Mouse (Mus musculus) left cerebral cortex, postnatal 14 days (tissue): ENCODE results near the gene Atxn2l. TPM values are rescaled to one million over a fixed set of nuclear protein-coding genes. Genes with fewer than 3 reads are reported as not detected.
"Not testable (repeated sequence)": the region's sequence is repeated elsewhere in the genome, so short reads cannot be mapped to it uniquely, and the experiment has no call there.

Source experiments
- DNase-seq, 2 experiments: peaks; one replicate each; pipeline ENCODE4 v3.0.0; 2021 to 2022; ENCODE audit warnings: low spot score in 2 of 2, mixed read lengths in 1 of 2
- intact Hi-C: fragments of 180-260 bp; cut with DNase I; formaldehyde crosslinking; loops from one replicate; pipeline ENCODE4 v1.15.1; 2025
- total RNA-seq, 2 experiments: library from RNA; stranded (reverse); gene quantifications; 2 replicates each; pipeline ENCODE4 v1.2.3; 2021

Gene Atxn2l
- total RNA-seq, 2 experiments from 2014 or later: 116 to 119 TPM

DNA sequence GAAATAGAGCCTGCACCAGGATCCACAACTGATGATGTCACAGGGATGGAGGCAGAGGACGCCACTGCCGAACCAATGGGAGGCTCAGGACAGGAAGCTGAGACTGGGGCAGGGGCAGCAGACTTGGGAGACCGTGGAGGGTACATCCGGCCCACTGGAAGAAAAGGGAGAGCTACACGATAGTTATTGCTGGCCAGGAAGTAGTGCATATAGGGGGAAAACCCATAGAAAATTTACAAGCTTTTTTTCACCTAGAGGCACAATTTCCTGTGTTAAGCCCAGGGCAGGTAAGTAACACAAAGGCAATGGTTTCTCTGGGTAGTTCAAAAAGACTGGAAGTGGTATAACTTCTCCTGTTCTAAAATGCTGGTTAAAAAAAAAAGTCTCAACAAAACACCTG is 6.8 kb downstream of the Atxn2l start:
- intact Hi-C loops: no loop called here

GRCm38 (mm10) chr7:126494120-126494519 is 9.1 kb downstream of the Atxn2l start:
- no peak for DNase-seq
- intact Hi-C loops: loop anchor here (5.0 kb wide), 1 partner anchor 63 kb away; no protein-coding TSS in a partner anchor

More for the DNA sequence above, 6.8 kb downstream of the Atxn2l start:
- no peak for DNase-seq

- no peak for DNase-seq
- intact Hi-C loops: loop anchor here (5.0 kb wide), 1 partner anchor 65 kb away; no protein-coding TSS in a partner anchor
Observed at GRCm38 (mm10) chr7:126491973-126492372, 11.3 kb downstream of the Atxn2l start.

GRCm38 (mm10) chr7:126491005-126491404 is 12.2 kb downstream of the Atxn2l start:
- intact Hi-C loops: loop anchor here (5.0 kb wide), 1 partner anchor 66 kb away; no protein-coding TSS in a partner anchor

DNA sequence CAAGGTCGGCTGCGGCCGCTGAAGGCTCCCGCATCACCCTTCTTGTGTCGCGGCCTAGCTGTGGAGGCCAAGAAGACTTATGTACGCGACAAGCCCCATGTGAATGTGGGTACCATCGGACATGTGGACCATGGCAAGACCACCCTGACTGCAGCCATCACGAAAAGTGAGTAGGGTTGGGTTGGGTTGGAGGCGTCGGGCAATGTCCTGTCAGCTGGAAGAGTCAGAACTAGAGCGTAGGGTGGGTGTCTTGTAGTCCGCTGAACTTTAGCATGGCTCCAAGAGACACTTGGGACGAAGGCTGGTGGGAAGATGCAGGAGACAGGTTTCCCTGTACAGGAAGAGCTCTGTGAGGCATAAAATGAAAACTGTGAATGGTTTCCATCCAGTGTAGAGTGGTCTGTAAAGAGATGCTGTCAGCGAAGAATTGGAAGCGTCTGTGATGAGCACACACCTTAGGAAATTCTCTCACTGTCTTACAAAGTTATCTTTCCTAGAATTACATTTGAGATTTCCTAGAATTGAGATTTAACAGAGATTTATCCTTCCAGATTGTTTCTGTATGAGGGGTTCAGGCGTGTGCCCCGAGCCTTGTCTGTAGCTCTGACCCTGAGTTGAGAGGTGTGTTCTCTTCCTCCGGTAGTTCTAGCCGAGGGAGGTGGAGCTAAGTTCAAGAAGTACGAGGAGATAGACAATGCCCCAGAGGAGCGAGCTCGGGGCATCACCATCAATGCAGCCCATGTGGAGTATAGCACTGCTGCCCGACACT is 15.4 kb downstream of the Atxn2l start:
- intact Hi-C loops: loop anchor here (2.0 kb wide), 1 partner anchor 15 kb away; the partner anchor contains the start of gene Atxn2l

More at GRCm38 (mm10) chr7:126491005-126491404, 12.2 kb downstream of the Atxn2l start:
- DNase-seq: no peak

DNA sequence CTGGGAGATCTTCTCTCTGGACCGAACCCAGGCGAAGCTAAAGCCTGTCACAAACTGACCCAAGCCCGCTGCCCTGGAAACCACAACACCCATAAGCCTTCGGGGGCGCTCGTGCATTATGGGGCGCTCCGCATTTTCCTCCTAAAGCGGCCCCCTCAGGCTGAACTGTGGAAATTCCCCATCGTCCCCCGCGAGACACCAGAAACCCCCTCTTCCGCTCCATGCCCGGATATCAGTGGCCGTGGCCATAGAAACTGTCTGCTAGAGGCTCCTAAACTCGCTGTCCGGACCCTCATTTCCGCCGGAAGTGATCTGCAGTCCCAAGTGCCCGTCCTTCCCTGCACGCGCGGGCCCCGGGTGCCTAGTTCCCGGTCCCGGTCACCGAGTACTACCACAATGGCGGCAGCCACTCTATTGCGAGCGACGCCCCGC is 16.2 kb downstream of the Atxn2l start, which contains the start of gene Tufm:
Tufm (plus strand) TSS at position 310 of the 432 bp plus-strand sequence.
- intact Hi-C loops: loop anchor here (2.0 kb wide), 1 partner anchor 16 kb away; the partner anchor contains the start of gene Atxn2l
- DNase-seq: peak; percentile 97 to 98

More for the DNA sequence above, 15.4 kb downstream of the Atxn2l start:
- DNase-seq: not testable (repeated sequence)

DNA sequence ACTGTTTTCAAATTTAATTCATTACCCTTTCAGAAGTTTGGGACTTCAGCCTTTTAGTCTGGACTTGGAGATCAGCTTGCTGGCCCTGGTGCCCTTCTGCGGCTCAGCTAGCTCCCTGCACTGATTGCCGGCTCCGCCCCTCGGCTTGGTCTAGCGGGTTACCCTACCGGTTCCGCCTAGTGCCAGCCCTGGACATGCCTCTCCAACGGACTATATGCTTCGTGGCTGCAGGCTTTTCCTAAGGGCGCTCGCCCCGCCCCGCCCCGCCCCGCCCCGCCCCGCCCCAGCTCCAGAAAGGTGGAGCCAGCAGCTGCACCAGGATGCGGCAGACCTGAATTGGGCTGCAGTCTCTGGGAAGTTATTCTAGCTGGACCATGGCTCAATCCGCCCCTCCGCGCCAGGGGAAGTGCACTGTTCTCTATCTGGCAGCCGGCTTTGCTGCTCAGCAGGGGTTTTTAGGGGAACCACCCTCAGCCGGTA is 20.8 kb downstream of the Atxn2l start:
- DNase-seq: peak in 1 of 2 experiments; percentile 61
- intact Hi-C loops: no loop called here

DNA sequence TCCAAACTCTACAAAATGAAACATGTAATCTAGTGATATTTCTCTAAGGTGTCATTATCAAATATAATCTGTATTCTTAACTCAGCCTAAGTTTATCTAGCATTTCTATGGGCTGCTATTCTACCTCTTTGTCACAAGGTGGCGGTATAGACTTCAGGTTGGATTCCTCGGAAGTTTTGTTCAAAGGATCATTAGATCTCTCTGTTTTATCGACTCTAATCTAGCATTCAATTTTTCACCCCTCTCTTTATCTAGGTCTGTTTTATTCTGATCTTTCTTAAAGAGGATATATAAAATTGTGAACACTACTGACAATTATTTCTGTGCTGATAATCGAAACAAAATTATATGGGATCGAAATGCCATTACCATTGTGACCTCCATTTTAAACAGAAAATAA is 21.5 kb downstream of the Atxn2l start:
- no peak for DNase-seq
- intact Hi-C loops: loop anchor here (1.0 kb wide), 1 partner anchor 47 kb away; no protein-coding TSS in a partner anchor

DNA sequence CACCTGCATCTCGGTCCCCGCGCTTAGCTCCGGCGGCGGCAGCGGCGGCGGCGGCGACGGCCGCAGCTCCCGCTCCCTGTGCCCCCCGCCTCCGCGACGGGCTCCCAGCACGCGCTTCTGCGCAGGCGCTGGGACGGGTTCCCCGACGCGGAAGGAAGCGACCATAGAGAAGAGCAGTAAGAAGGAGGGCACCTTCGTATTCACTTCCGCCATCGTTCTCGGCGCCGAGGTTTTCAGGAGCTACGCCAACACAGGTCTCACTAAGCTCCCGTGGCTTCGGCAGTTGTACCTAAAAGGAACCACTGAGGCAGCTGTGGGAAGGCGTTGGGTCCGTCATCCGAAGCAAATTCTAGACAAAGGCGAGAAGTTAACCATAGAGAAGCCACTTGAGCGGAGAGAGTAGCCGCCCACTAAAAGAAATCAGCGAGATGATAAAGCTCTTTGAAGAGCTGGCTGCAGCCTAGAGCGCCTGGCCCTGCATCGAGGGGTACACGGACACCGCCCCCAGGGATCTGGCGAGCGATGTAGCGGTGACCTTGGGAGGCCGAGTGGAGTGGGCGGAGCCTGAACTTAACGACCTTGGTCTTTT is 28.1 kb downstream of the Atxn2l start, which contains the start of gene Sh2b1:
Sh2b1 (minus strand) TSS at position 432 of the 589 bp plus-strand sequence.
- intact Hi-C loops: loop anchor here (1.0 kb wide), 1 partner anchor 27 kb away; no protein-coding TSS in a partner anchor
- DNase-seq: peak; percentile 89 to 94

- intact Hi-C loops: no loop called here
- no peak for DNase-seq
Observed at GRCm38 (mm10) chr7:126474486-126474955, 28.7 kb downstream of the Atxn2l start.

DNA sequence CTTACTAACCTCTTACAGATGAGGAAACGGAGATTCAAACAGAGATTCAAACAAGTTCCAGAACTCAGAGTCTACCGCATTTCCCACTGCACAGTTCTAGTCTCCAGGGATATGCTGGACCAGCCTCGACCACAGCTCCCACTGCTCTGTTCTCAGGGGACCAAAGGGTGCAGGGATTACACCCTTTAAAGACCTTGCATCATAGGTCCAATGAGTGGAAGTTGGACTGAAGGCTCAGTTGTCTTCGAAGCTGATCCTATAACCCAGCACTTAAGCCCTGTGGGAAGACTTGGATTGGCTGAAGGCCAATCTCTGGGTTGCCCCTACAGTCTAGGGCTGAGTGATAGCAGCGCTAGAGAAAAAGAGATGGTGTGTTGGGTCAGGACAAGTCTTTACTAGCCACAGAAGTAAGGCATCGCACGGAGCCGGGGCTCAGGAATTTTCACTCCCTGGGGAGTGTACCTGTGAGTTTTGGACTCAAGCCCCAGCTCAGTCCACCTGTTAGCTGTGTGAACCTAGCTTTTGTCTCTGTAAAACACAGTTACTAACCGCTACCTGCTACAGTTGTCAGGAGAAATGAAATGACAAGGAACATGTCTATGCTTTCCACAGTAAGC is 29.7 kb downstream of the Atxn2l start:
- DNase-seq: no peak
- intact Hi-C loops: no loop called here

DNA sequence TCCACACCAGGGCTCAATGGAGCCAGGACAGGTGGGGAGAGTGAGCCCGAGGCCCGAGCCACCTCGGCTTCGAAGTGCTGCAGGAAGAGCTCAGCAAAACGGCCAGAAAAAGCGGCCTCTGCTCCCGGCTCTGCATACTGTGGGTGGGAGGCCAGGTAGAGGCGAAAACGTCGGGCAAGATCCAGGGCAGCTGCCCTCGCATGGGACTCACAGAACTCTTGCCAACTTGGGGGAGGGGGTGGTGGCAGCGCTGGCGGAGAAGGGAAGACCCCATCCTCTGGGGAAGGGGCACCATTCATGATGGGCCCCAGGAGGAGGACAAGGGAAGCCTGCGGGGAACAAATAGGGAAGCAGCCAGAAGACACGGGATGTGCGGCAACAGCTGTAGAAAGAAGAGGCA is 30.5 kb downstream of the Atxn2l start:
- no peak for DNase-seq
- intact Hi-C loops: no loop called here

DNA sequence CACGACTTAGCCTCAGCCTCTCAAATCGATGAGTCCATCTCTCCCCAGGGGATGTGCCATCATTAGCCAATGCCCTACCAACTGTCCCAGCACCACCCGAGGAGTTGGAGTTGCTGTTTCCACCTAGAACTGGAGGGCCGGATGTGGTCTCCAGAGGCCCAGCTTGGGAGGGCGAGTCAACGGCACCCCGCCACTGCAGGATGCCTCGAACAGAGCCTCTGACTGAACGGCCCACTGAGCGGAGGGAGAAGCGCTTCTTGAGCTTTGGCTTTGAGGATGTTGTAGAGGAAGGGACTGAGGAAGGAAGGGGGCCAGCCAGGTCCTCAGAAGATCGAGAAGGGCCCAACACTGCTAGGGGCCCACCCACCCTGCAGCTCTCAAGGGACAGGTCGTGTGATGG is 30.9 kb downstream of the Atxn2l start:
- intact Hi-C loops: no loop called here
- no peak for DNase-seq

DNA sequence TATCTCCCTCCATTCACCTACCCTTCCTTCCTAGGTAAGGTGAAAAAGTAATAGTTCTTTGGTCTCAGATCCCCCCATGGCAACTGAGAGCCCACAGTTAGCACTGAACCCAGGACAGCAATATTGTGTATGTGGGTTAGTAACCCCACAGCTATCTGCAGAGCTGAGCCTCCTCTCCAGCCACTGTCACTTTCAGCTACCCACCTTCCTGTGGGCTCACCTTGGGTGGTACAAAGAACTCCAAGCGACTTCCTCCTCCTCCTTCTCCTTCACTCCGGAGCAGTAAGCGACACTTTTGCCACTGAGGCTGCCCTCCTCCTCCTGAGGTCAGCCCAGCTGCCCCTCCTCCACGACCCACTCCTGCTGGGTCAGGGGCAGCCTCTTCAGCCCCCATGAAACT is 31.4 kb downstream of the Atxn2l start:
- no peak for DNase-seq
- intact Hi-C loops: no loop called here

DNA sequence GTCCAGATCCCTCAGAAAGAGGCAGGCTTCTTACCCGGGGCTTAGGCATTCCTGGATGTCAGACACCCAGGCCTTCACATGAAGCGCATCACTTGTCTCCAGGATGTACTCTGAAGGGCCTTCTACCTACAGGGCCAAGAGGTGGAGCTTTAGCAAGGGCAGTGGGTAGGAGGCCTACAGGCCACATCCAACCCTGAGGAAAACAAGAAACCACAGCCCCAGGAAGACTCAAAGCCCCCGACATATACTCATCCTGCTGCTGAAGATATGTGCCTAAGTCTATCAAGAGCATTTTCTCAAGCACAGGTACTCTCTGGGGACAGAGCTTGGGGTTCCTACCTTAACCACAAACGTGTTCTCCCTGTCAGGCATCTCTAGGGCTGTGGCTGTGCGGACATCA is 31.9 kb downstream of the Atxn2l start:
- no peak for DNase-seq
- intact Hi-C loops: no loop called here

DNA sequence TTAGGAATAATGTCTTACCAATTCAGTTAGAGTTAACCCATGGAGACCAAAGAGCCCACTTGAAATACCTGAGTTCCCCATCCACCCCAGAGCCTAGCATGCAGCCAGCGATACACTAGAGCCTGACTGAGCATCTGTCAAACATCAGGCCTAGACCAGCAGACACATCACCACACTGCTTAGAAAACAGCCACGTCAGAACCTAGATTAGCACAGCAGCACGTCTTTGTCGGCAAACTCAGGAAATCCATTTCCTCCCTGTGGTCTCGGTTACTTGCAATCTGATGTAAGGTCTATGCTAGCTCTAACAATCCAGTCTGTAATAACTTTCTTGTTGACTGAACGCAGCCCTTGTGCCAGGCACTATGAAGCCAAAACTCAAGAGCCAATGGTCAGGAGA is 33.2 kb downstream of the Atxn2l start:
- intact Hi-C loops: no loop called here
- no peak for DNase-seq

GRCm38 (mm10) chr7:126467834-126468627 is 35.2 kb downstream of the Atxn2l start:
- intact Hi-C loops: loop anchor here (5.0 kb wide), 1 partner anchor 71 kb away; the partner anchor contains the start of gene Nfatc2ip
- DNase-seq: no peak

GRCm38 (mm10) chr7:126467271-126467670 is 36.0 kb downstream of the Atxn2l start:
- intact Hi-C loops: loop anchor here (5.0 kb wide), 1 partner anchor 70 kb away; the partner anchor contains the start of gene Nfatc2ip
- peak in 1 of 2 experiments; percentile 28 for DNase-seq
